Mouse (Mus musculus): ENCODE results near the gene Cyp2w1. TPM values are rescaled to one million over a fixed set of nuclear protein-coding genes. Genes with fewer than 3 reads are reported as not detected.

The Cyp2w1 gene
- polyA plus RNA-seq, 1 experiment from 2014 or later: 11.5 TPM

- H3K4me2 ChIP-seq (ENCODE audit: low read depth, low read length): no peak overlapping the region
- peaks cover 66% of the 10 kb centered on the region for H3K36me3 ChIP-seq (ENCODE audit: control insufficient read depth, insufficient read depth, low read length)
- H3K27me3 ChIP-seq (replicated peaks; ENCODE audit: control insufficient read depth, insufficient read depth, low read length): no peaks in the 10 kb centered on the region
- DNase-seq (ENCODE audit: low spot score) (no peak), ATAC-seq (ENCODE audit: low read depth) (no peak; the same call in 1 of the 2 replicates)
- H3K4me1 ChIP-seq (ENCODE audit: control insufficient read depth, insufficient read depth, low read length): no peaks in the 10 kb centered on the region
- H3K4me3 ChIP-seq (ENCODE audit: low read depth, low read length): no peak overlapping the region
- 66% methylated on average over 13 of the region's 13 CpGs for WGBS
- H3K9ac ChIP-seq (ENCODE audit: low read depth, low read length): no peak overlapping the region
- no peak overlapping the region for H3K27ac ChIP-seq (replicated peaks; ENCODE audit: low read depth, low read length)
- H3K9me3 ChIP-seq (ENCODE audit: control insufficient read depth, low read length): no peaks in the 10 kb centered on the region
Observed at GRCm38 (mm10) chr5:139337826-139338370, 14.5 kb upstream of the Cyp2w1 start.

DNA sequence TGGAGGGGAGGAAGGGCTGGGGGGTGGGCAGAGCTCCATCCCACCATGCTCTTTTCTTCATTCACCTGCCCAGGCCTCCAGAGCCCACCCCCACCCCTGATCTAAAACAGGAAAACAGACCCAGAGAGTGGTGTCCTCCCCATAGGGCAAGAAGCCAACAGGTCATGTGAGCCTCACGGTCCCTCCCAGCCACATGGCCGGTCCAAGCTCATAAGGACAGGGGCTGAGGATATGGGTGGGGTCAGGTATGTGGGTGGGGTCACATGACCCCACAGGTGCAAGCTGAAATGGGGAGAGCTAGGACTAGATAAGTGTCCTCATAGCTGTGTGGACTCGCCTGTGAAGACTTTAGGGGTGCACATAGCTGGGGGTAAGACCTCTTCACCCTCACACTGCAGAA, 14.0 kb upstream of the Cyp2w1 start:
- H3K4me1 ChIP-seq (ENCODE audit: control insufficient read depth, insufficient read depth, low read length): no peaks in the 10 kb centered on the region
- WGBS: 88% methylated on average over 3 of the region's 3 CpGs
- ATAC-seq (ENCODE audit: low read depth) (no peak), DNase-seq (ENCODE audit: low spot score) (no peak)
- no peak overlapping the region for H3K4me3 ChIP-seq (ENCODE audit: low read depth, low read length)
- H3K9me3 ChIP-seq (ENCODE audit: control insufficient read depth, low read length): no peaks in the 10 kb centered on the region
- H3K36me3 ChIP-seq (ENCODE audit: control insufficient read depth, insufficient read depth, low read length): peaks cover 68% of the 10 kb centered on the region
- no peaks in the 10 kb centered on the region for H3K27me3 ChIP-seq (replicated peaks; ENCODE audit: control insufficient read depth, insufficient read depth, low read length)
- no peak overlapping the region for H3K27ac ChIP-seq (replicated peaks; ENCODE audit: low read depth, low read length)
- H3K4me2 ChIP-seq (ENCODE audit: low read depth, low read length): no peak overlapping the region
- H3K9ac ChIP-seq (ENCODE audit: low read depth, low read length): no peak overlapping the region

GRCm38 (mm10) chr5:139338891-139339290, 13.5 kb upstream of the Cyp2w1 start:
- no peak for ATAC-seq (ENCODE audit: low read depth)
- Histone ChIP-seq H3K9me3 (ENCODE audit: control insufficient read depth, low read length) (no peaks in the 10 kb centered on the region), H3K36me3 (ENCODE audit: control insufficient read depth, insufficient read depth, low read length) (peaks cover 68% of the 10 kb centered on the region)

DNA sequence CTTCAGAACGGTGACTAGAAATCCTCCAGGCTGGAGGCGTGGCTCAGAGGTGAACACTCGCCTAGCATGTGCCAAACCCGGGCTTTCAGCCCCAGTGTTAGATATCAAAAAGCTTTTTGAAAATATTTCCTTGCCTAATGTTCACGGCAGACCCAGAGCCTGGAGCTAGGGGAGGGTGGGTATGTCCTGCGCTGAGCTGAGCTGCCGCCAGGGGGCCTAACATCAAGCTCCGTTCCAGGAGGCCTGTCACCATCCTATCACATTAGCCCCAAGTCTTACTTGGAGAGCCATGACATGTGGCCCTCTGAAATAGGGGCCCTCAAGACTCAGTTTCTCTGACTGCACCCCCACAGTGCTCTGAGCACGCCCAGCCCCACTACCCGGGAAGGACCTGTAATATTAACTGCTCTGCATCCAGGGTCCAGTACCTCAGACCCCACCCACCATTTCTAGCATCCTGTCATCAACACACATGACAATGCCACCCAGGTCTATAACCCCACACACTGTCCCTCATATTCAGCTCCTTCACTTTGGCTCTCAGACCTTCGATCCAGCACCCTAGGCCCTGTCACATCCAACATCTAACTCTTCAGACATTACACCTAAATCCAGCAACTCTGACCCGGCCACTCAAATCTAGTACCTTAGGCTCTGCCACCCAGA, 8.3 kb upstream of the Cyp2w1 start:
- peak; percentile 85 for DNase-seq (ENCODE audit: low spot score)
- 5% methylated on average over 12 of the region's 12 CpGs for WGBS
- Histone ChIP-seq H3K27me3 (replicated peaks; ENCODE audit: control insufficient read depth, insufficient read depth, low read length) (no peaks in the 10 kb centered on the region), H3K4me1 (ENCODE audit: control insufficient read depth, insufficient read depth, low read length) (peaks cover 9% of the 10 kb centered on the region), H3K9ac (ENCODE audit: low read depth, low read length) (peak overlapping the region; percentile 91), H3K4me3 (ENCODE audit: low read depth, low read length) (peak overlapping the region; percentile 90), H3K27ac (replicated peaks; ENCODE audit: low read depth, low read length) (peak overlapping the region; percentile 77), H3K4me2 (ENCODE audit: low read depth, low read length) (peak overlapping the region; percentile 94), H3K9me3 (ENCODE audit: control insufficient read depth, low read length) (no peaks in the 10 kb centered on the region), H3K36me3 (ENCODE audit: control insufficient read depth, insufficient read depth, low read length) (peaks cover 38% of the 10 kb centered on the region)
- peak; percentile 81 for ATAC-seq (ENCODE audit: low read depth)

More at GRCm38 (mm10) chr5:139338891-139339290, 13.5 kb upstream of the Cyp2w1 start:
- Histone ChIP-seq H3K9ac (ENCODE audit: low read depth, low read length) (no peak overlapping the region), H3K4me1 (ENCODE audit: control insufficient read depth, insufficient read depth, low read length) (peaks cover 4% of the 10 kb centered on the region), H3K27me3 (replicated peaks; ENCODE audit: control insufficient read depth, insufficient read depth, low read length) (no peaks in the 10 kb centered on the region), H3K4me3 (ENCODE audit: low read depth, low read length) (no peak overlapping the region), H3K4me2 (ENCODE audit: low read depth, low read length) (no peak overlapping the region), H3K27ac (replicated peaks; ENCODE audit: low read depth, low read length) (no peak overlapping the region)
- no peak for DNase-seq (ENCODE audit: low spot score)
- 73% methylated on average over 11 of the region's 11 CpGs for WGBS

GRCm38 (mm10) chr5:139344687-139345363, 7.6 kb upstream of the Cyp2w1 start:
- 0% methylated on average over 33 of the region's 33 CpGs for WGBS
- peak; percentile 93 for ATAC-seq (ENCODE audit: low read depth)
- DNase-seq (ENCODE audit: low spot score): peak; percentile 96
- no peaks in the 10 kb centered on the region for H3K9me3 ChIP-seq (ENCODE audit: control insufficient read depth, low read length)
- H3K27me3 ChIP-seq (replicated peaks; ENCODE audit: control insufficient read depth, insufficient read depth, low read length): no peaks in the 10 kb centered on the region
- peaks cover 9% of the 10 kb centered on the region for H3K4me1 ChIP-seq (ENCODE audit: control insufficient read depth, insufficient read depth, low read length)
- peak overlapping the region; percentile 77 for H3K27ac ChIP-seq (replicated peaks; ENCODE audit: low read depth, low read length)
- peak overlapping the region; percentile 91 for H3K9ac ChIP-seq (ENCODE audit: low read depth, low read length)
- peaks cover 32% of the 10 kb centered on the region for H3K36me3 ChIP-seq (ENCODE audit: control insufficient read depth, insufficient read depth, low read length)
- H3K4me3 ChIP-seq (ENCODE audit: low read depth, low read length): peak overlapping the region; percentile 90
- H3K4me2 ChIP-seq (ENCODE audit: low read depth, low read length): peak overlapping the region; percentile 94

DNA sequence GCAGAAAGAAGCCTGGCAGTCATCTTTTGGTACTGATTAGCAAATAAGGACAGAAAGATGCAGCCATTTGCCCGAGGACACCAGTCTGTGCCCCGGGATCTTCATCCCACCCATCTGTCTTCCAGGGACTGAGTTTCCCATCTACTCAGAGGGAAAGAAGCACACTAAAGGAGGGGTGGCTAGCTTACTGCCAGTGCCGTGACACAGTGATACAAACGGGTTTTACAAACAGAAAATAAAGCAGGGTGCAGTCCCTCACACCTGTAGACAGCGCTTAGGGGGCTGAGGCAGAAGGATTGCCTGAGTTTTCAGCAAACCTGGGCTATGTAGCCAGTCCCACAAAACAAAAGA, 7.1 kb upstream of the Cyp2w1 start:
- no peaks in the 10 kb centered on the region for H3K27me3 ChIP-seq (replicated peaks; ENCODE audit: control insufficient read depth, insufficient read depth, low read length)
- 12% methylated on average over 5 of the region's 5 CpGs for WGBS
- H3K36me3 ChIP-seq (ENCODE audit: control insufficient read depth, insufficient read depth, low read length): peaks cover 26% of the 10 kb centered on the region
- peak; percentile 10 for ATAC-seq (ENCODE audit: low read depth)
- peak overlapping the region; percentile 41; the same call in 1 of the 2 replicates for H3K9ac ChIP-seq (ENCODE audit: low read depth, low read length)
- peak overlapping the region; percentile 94 for H3K4me2 ChIP-seq (ENCODE audit: low read depth, low read length)
- peak overlapping the region; percentile 77; the same call in 1 of the 2 replicates for H3K27ac ChIP-seq (replicated peaks; ENCODE audit: low read depth, low read length)
- no peak for DNase-seq (ENCODE audit: low spot score)
- no peaks in the 10 kb centered on the region for H3K9me3 ChIP-seq (ENCODE audit: control insufficient read depth, low read length)
- H3K4me3 ChIP-seq (ENCODE audit: low read depth, low read length): peak overlapping the region; percentile 90
- H3K4me1 ChIP-seq (ENCODE audit: control insufficient read depth, insufficient read depth, low read length): peaks cover 9% of the 10 kb centered on the region

DNA sequence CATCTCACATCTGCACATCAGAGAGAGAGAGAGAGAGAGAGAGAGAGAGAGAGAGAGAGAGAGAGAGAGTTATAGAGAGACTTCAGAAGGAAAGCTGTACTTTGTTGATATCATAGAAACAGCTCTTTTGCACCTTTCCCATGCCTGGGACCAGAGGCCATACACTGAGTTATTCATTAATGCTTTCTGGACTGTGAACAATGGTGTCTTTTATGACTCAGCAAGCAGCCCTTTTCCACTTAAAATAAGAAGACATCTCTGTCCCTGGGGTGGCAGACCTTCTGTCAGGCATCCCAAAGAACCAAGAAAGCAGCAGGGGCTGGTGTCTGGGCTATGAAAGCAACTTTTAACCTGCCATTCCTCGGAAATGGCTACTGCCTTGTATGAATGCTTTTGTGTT, 5.2 kb upstream of the Cyp2w1 start:
- Histone ChIP-seq H3K9ac (ENCODE audit: low read depth, low read length) (no peak overlapping the region), H3K4me2 (ENCODE audit: low read depth, low read length) (no peak overlapping the region), H3K4me3 (ENCODE audit: low read depth, low read length) (no peak overlapping the region), H3K36me3 (ENCODE audit: control insufficient read depth, insufficient read depth, low read length) (peaks cover 8% of the 10 kb centered on the region), H3K27ac (replicated peaks; ENCODE audit: low read depth, low read length) (no peak overlapping the region), H3K27me3 (replicated peaks; ENCODE audit: control insufficient read depth, insufficient read depth, low read length) (no peaks in the 10 kb centered on the region), H3K4me1 (ENCODE audit: control insufficient read depth, insufficient read depth, low read length) (peaks cover 17% of the 10 kb centered on the region), H3K9me3 (ENCODE audit: control insufficient read depth, low read length) (no peaks in the 10 kb centered on the region)
- 47% methylated on average over 1 of the region's 1 CpGs for WGBS
- no peak for ATAC-seq (ENCODE audit: low read depth)
- DNase-seq (ENCODE audit: low spot score): no peak

DNA sequence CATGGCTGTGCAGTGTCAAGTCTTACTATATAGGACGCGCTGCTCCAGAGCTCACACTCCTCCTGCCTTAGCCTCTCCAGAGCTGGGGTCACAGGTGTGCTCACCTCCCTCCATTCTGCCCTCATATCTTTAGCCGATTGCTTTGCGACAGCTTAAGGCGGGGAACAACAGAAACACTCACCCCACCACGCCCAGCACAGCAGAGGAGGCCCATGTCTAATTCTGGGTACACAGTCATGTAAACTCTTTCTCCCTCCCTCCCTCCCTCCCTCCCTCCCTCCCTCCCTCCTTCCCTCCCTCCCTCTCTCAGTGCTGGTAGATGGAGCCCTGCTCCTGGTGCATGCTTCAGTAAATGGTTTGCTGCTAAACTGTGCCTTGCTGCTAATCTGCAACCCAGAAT, 2.7 kb upstream of the Cyp2w1 start:
- ATAC-seq (ENCODE audit: low read depth) (no peak), DNase-seq (ENCODE audit: low spot score) (no peak)
- H3K36me3 ChIP-seq (ENCODE audit: control insufficient read depth, insufficient read depth, low read length): no peaks in the 10 kb centered on the region
- H3K27me3 ChIP-seq (replicated peaks; ENCODE audit: control insufficient read depth, insufficient read depth, low read length): no peaks in the 10 kb centered on the region
- H3K4me3 ChIP-seq (ENCODE audit: low read depth, low read length): no peak overlapping the region
- no peaks in the 10 kb centered on the region for H3K9me3 ChIP-seq (ENCODE audit: control insufficient read depth, low read length)
- peaks cover 8% of the 10 kb centered on the region; the same call in 1 of the 2 replicates for H3K4me1 ChIP-seq (ENCODE audit: control insufficient read depth, insufficient read depth, low read length)
- no peak overlapping the region for H3K9ac ChIP-seq (ENCODE audit: low read depth, low read length)
- 72% methylated on average over 6 of the region's 6 CpGs for WGBS
- peak overlapping the region; percentile 39; the same call in 1 of the 2 replicates for H3K27ac ChIP-seq (replicated peaks; ENCODE audit: low read depth, low read length)
- H3K4me2 ChIP-seq (ENCODE audit: low read depth, low read length): no peak overlapping the region

All from embryonic facial prominence, embryonic 14.5 days (tissue).